Mouse (Mus musculus) thymus, adult 18-20 months (tissue): ENCODE measurements around the gene Rfc2.

Experiments used
- DNase-seq, 2 experiments: peaks; one replicate each; pipeline ENCODE4 v3.0.0; 2022; ENCODE audit warnings: mixed read lengths in 2 of 2

The Rfc2 gene

DNA sequence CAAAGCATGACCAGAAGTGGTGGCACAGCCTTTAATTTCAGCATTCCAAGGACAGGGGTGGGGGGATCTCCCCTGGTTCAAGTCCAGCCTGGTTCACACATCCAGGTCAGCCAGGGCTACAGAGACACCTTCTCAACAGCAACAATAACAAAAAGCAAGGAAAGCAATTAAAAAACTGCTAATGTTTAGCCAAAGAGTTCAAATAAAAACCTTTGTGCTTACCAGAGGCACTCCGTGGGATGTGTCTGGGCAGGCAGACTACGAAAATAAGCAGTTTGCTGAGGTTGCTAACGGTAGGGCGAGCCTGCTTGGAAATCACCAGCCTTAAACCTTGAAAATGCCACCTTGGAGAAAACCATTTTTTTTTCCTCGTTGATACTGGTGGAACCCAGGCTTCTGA lies at the start of gene Rfc2:
Gene Rfc2, plus strand, starts transcription at position 221 of the 400 bp plus-strand sequence.
- DNase-seq: no peak

DNA sequence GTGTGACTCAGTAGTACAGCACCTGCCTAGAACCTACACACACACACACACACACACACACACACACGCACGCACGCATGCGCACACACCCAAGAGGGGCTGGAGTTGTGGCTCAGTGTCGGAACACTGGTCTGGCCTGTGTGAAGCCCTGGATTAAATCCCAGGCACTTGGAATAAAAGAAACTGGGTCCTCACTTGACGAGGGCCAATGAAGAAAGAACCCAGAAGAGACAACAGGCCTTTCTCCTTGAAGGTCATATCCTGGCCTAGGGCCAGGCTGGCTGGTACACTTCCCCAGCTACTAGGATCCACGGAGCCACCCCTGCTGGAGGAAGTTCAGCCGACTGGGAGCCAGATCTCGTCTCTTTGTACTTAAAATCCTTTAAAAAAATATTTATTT lies 49.6 kb upstream of the Rfc2 start:
- no peak for DNase-seq

GRCm38 (mm10) chr5:134532417-134532816 lies 48.7 kb upstream of the Rfc2 start:
- no peak for DNase-seq

- DNase-seq: no peak
Observed at GRCm38 (mm10) chr5:134536036-134536435, 45.1 kb upstream of the Rfc2 start.

- peak; percentile 58 to 60 for DNase-seq
Observed at GRCm38 (mm10) chr5:134539891-134540290, 41.3 kb upstream of the Rfc2 start.

- no peak for DNase-seq
Observed at GRCm38 (mm10) chr5:134540881-134541280, 40.3 kb upstream of the Rfc2 start.

- no peak for DNase-seq
Observed at GRCm38 (mm10) chr5:134541640-134542039, 39.5 kb upstream of the Rfc2 start.

DNA sequence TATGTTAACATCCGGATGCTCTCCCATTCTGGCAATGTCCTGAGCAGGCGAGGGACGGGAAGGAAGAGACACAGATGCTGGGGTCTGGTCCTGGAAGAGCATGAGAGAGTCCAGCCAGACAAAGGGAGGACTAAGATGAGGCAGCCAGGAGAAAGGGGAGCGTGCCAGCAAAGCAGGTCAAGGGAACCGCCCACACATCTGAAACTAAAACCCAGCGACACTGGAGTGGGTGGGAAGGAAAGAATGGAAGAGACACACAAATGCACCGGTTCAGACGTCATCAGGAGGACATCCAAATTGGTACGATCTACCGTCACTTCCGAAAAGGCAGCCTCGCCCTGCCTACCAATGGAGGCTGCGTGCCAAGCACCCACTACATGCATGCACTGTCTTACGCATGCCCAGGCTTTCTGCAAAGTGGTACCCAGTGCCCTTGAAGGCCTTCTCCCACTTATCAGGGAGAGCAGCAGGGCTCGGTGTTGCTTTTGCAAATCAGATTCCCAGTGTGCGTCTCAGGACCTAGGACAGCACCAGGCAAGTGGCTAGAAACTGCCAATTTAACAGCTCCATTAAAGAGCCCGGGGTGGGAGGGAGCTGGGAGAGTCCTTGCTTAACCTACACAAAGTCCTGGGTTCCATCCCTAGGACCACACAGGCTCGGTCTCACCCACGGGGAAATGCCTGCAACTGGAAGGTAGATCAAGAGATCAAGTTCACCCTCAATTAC lies 36.5 kb upstream of the Rfc2 start:
- no peak for DNase-seq

- DNase-seq: no peak
Observed at GRCm38 (mm10) chr5:134545242-134545629, 35.9 kb upstream of the Rfc2 start.

DNA sequence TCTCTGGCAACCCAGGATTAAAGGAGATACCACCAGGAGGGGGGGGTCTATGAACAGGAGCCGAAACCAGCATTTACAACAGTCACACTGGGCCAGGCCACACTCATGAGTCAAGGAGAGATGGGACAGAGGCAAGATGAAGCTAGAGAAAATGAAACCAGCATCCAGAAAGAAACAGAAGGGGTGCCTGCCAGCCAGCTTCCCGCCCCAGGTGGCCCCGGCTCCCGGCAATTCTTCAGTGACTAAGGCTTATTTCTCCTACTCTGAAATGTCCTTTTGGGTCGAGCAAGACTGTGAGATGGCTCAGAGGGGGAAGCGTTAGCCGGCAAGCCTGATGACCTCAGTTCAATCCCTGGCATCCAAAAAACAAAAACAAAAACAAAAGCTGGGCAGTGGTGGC lies 34.4 kb upstream of the Rfc2 start:
- no peak for DNase-seq

DNA sequence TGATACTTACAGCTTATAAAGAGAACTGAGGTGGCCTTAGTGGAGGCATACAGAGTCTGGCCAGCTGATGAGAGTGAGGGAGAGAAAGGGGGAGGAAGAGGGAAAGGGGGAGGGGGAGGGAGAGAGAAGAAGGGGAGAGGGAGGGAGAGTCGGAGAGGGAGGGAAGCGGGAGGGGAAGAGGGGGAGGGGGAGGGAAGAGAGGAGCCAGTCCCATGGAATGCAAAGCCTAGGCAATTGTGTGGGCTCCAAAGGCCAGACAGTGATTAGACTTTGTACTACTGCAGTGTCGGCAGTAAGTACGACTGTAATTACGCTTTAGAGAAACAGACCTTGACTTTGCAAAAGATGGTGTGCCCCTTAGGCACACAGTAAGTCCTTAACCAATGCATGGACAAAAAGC lies 32.9 kb upstream of the Rfc2 start:
- DNase-seq: no peak

- DNase-seq: no peak
Observed at GRCm38 (mm10) chr5:134549640-134550168, 31.5 kb upstream of the Rfc2 start.

GRCm38 (mm10) chr5:134550836-134551232 lies 30.3 kb upstream of the Rfc2 start:
- peak in 1 of 2 experiments; percentile 15 for DNase-seq

- peak; percentile 32 to 52 for DNase-seq
Observed at GRCm38 (mm10) chr5:134551233-134552109, 29.7 kb upstream of the Rfc2 start.

DNA sequence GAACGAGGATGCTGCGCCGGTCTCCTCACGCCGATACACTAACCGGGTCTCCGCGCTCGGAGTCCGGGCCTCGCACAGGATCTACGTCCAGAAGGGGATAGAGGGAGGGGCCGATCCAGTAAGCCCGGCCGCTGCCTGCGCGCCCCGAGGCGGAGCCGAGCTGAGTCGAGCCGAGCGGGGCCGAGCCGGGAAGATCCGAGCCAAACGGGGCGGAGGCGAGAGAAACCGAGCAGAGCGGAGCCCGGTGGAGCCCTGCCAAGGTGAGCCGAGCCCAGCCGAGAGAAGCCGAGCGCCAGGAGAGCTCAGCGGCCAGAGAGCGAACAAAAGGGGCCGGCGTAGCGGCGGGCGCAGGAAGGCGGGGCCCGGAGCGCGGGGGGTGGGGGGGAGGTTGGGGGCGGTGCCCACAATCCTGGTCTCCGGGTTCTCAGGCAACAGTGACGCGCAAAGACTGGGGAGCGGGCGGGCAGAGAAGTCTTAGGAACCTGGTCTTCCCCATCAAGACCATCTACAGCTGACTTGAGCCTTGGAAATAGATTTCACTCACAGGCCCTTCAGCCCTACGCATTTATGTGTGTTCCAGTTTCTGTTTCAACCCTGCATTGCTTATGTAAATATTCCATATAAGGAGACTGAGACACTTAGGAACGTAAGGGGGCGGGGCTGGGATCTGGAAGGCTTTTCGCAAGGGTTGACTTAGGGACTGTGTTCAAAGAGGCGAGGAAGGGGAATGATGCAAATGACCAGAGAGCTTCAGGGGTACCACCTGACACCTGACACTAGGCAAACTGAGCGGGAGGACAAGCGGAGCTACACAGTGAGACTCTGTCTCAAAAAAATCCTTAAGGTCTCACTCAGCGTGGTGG lies 28.8 kb upstream of the Rfc2 start, which contains the start of gene Clip2:
Gene Clip2, minus strand, starts transcription at position 325 of the 863 bp plus-strand sequence.
- peak; percentile 77 to 82 for DNase-seq

DNA sequence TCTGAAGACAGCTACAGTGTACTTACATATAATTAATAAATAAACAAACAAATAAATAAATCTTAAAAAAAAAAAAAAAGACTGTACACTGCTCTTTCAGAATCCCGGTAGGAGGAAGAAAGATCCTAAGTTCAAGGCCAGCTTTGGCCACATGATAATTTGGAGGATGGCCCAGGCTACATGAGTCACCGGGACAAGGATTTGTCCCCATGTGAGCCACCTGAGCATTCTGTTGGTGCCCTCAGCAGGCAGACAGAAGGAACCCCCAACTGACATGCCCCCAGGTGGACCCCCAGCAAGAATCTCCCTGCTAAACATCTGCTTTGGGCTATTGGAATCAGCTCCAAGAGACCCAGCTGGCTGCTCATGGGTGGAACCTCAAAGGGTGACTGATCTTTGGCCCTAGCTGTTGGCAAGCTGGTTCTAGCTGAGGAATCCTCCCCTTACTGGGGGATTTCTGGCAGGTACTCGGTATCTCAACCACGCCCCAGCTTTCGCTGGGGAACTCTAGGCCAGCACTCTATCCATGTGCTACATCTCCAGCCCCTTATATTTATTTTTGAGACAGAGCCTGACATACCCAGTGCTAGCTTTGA lies 27.1 kb upstream of the Rfc2 start:
- no peak for DNase-seq

GRCm38 (mm10) chr5:134555463-134556164 lies 25.6 kb upstream of the Rfc2 start:
- peak in 1 of 2 experiments; percentile 18 for DNase-seq

DNA sequence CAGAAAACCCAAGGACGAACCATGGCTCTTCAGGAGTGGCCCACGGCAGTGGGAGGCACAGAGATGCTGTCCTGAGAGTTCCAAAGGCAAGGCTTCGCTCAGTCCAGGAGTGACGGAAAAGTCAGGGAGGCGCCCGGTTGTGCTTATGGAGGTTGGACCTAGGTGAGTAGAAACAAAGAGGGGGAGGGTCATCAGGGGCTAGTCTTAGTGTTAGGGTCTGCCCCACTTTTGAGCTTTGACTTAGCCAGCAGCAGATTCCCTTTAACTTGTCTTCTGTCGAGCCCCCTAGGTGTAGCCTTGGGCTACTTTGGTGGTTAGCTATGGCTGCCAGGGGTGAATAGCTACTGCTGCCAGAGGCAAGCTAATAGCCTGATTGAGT lies 21.1 kb upstream of the Rfc2 start, which contains the start of gene Syna:
Gene Syna, minus strand, starts transcription at position 101 of the 379 bp plus-strand sequence.
- no peak for DNase-seq

- no peak for DNase-seq
Observed at GRCm38 (mm10) chr5:134560450-134561171, 20.6 kb upstream of the Rfc2 start.

DNA sequence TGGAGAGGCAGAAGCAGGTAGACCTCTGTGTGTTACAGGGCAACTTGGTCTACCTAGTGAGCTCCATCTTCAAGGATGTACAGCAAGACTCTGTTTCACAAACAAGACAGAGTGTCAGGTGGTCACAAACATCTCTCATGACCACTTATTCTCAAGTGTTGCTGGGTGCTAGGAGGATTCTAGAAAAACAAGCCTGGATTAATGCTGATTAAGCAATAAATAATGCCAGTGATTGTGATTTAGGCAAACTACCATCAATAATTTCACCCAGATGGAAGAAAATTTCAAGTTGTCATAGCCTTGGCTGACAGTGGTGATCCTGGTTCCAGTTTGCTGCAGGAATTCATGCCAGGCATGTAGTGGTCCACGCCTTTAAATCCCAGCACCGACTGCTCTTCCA lies 16.9 kb upstream of the Rfc2 start:
- DNase-seq: no peak

GRCm38 (mm10) chr5:134565696-134566095 lies 15.5 kb upstream of the Rfc2 start:
- no peak for DNase-seq
